Mouse (Mus musculus) mammary gland, adult 2 months (tissue): ENCODE results near the gene Mthfd1l. TPM values are rescaled to one million over a fixed set of nuclear protein-coding genes. Genes with fewer than 3 reads are reported as not detected.

ENCODE experiments used
- polyA plus RNA-seq: library from polyadenylated mRNA; depleted of rRNA; stranded (reverse); fragments of >200 nt; gene quantifications from 2 replicates; pipeline ENCODE4 v1.2.3, GENCODE M21; 2012; ENCODE audit warnings: low replicate concordance; rRNA removed

The Mthfd1l gene
- 1.8 and 5.3 TPM in 2 replicates for polyA plus RNA-seq

GRCm38 (mm10) chr10:3972981-3973588 is at the start of gene Mthfd1l:
Mthfd1l (plus strand) TSS chr10:3973118.

Other genes starting within 250 kb of the Mthfd1l start
- 4.8 and 6.9 TPM in 2 replicates for gene Plekhg1, start 232.8 kb upstream of the Mthfd1l start, polyA plus RNA-seq